Mouse (Mus musculus): ENCODE data around the gene Anxa2. TPM values are rescaled to one million over a fixed set of nuclear protein-coding genes. Genes with fewer than 3 reads are reported as not detected.
A peak's percentile ranks its signal among the peaks of the same experiment; 100 is the strongest.

Anxa2 gene
- polyA plus RNA-seq (2012; ENCODE audit: insufficient read depth, insufficient read length, low replicate concordance, missing spikeins) = 662 TPM in 1 of 2 replicates, not detected in the other

- WGBS = 10% methylated on average over 37 of the region's 37 CpGs
- peaks cover 22% of the 10 kb centered on the region for H3K4me1 ChIP-seq (ENCODE audit: control insufficient read depth, insufficient read depth, low read length)
- peak within 1 kb of the TSS; percentile 50 for H3K4me3 ChIP-seq (ENCODE audit: insufficient read depth, low read depth, low read length)
- TF ChIP-seq POLR2A (IDR thresholded peaks at IDR 0.05; ENCODE audit: insufficient read depth, low read depth, low read length) = no peak
- no peak for TF ChIP-seq CTCF (IDR thresholded peaks at IDR 0.05; ENCODE audit: insufficient read depth, low read depth, low read length)
- no peak within 1 kb of the TSS for H3K27ac ChIP-seq (ENCODE audit: insufficient read depth, low read depth, low read length)
Measured at GRCm38 (mm10) chr9:69453066-69453900, at the start of gene Anxa2. Gene Anxa2, plus strand, starts transcription at chr9:69453620.

GRCm38 (mm10) chr9:69404671-69405070 is 48.7 kb upstream of the Anxa2 start:
- TF ChIP-seq POLR2A (IDR thresholded peaks at IDR 0.05; ENCODE audit: insufficient read depth, low read depth, low read length) (no peak), CTCF (IDR thresholded peaks at IDR 0.05; ENCODE audit: insufficient read depth, low read depth, low read length) (no peak)
- Histone ChIP-seq H3K4me1 (ENCODE audit: control insufficient read depth, insufficient read depth, low read length) (no peaks in the 10 kb centered on the region), H3K4me3 (ENCODE audit: insufficient read depth, low read depth, low read length) (no peak overlapping the region), H3K27ac (ENCODE audit: insufficient read depth, low read depth, low read length) (no peak overlapping the region)
- WGBS = 56% methylated on average over 6 of the region's 6 CpGs

- Histone ChIP-seq H3K4me3 (ENCODE audit: insufficient read depth, low read depth, low read length) (no peak overlapping the region), H3K4me1 (ENCODE audit: control insufficient read depth, insufficient read depth, low read length) (no peaks in the 10 kb centered on the region), H3K27ac (ENCODE audit: insufficient read depth, low read depth, low read length) (no peak overlapping the region)
- 93% methylated on average over 1 of the region's 1 CpGs for WGBS
- TF ChIP-seq POLR2A (IDR thresholded peaks at IDR 0.05; ENCODE audit: insufficient read depth, low read depth, low read length) = no peak
- no peak for TF ChIP-seq CTCF (IDR thresholded peaks at IDR 0.05; ENCODE audit: insufficient read depth, low read depth, low read length)
Measured at GRCm38 (mm10) chr9:69419476-69419875, 33.9 kb upstream of the Anxa2 start.

- Histone ChIP-seq H3K4me3 (ENCODE audit: insufficient read depth, low read depth, low read length) (no peak overlapping the region), H3K27ac (ENCODE audit: insufficient read depth, low read depth, low read length) (no peak overlapping the region), H3K4me1 (ENCODE audit: control insufficient read depth, insufficient read depth, low read length) (no peaks in the 10 kb centered on the region)
- no peak for TF ChIP-seq CTCF (IDR thresholded peaks at IDR 0.05; ENCODE audit: insufficient read depth, low read depth, low read length)
- no peak for TF ChIP-seq POLR2A (IDR thresholded peaks at IDR 0.05; ENCODE audit: insufficient read depth, low read depth, low read length)
- 92% methylated on average over 3 of the region's 3 CpGs for WGBS
Measured at GRCm38 (mm10) chr9:69430531-69430930, 22.9 kb upstream of the Anxa2 start.

- H3K4me3 ChIP-seq (ENCODE audit: insufficient read depth, low read depth, low read length) = no peak overlapping the region
- WGBS = 36% methylated on average over 6 of the region's 6 CpGs
- H3K4me1 ChIP-seq (ENCODE audit: control insufficient read depth, insufficient read depth, low read length) = no peaks in the 10 kb centered on the region
- TF ChIP-seq CTCF (IDR thresholded peaks at IDR 0.05; ENCODE audit: insufficient read depth, low read depth, low read length) (no peak), POLR2A (IDR thresholded peaks at IDR 0.05; ENCODE audit: insufficient read depth, low read depth, low read length) (no peak)
- H3K27ac ChIP-seq (ENCODE audit: insufficient read depth, low read depth, low read length) = no peak overlapping the region
Measured at GRCm38 (mm10) chr9:69431863-69432555, 21.4 kb upstream of the Anxa2 start.

GRCm38 (mm10) chr9:69435194-69435593 is 18.2 kb upstream of the Anxa2 start:
- TF ChIP-seq POLR2A (IDR thresholded peaks at IDR 0.05; ENCODE audit: insufficient read depth, low read depth, low read length) = no peak
- no peak for TF ChIP-seq CTCF (IDR thresholded peaks at IDR 0.05; ENCODE audit: insufficient read depth, low read depth, low read length)
- WGBS = 44% methylated on average over 10 of the region's 10 CpGs
- Histone ChIP-seq H3K27ac (ENCODE audit: insufficient read depth, low read depth, low read length) (no peak overlapping the region), H3K4me1 (ENCODE audit: control insufficient read depth, insufficient read depth, low read length) (no peaks in the 10 kb centered on the region), H3K4me3 (ENCODE audit: insufficient read depth, low read depth, low read length) (no peak overlapping the region)

GRCm38 (mm10) chr9:69435662-69436061 is 17.8 kb upstream of the Anxa2 start:
- TF ChIP-seq POLR2A (IDR thresholded peaks at IDR 0.05; ENCODE audit: insufficient read depth, low read depth, low read length) (no peak), CTCF (IDR thresholded peaks at IDR 0.05; ENCODE audit: insufficient read depth, low read depth, low read length) (no peak)
- H3K4me1 ChIP-seq (ENCODE audit: control insufficient read depth, insufficient read depth, low read length) = no peaks in the 10 kb centered on the region
- H3K27ac ChIP-seq (ENCODE audit: insufficient read depth, low read depth, low read length) = no peak overlapping the region
- no peak overlapping the region for H3K4me3 ChIP-seq (ENCODE audit: insufficient read depth, low read depth, low read length)

GRCm38 (mm10) chr9:69439805-69440357 is 13.5 kb upstream of the Anxa2 start:
- no peaks in the 10 kb centered on the region for H3K4me1 ChIP-seq (ENCODE audit: control insufficient read depth, insufficient read depth, low read length)
- H3K4me3 ChIP-seq (ENCODE audit: insufficient read depth, low read depth, low read length) = no peak overlapping the region
- H3K27ac ChIP-seq (ENCODE audit: insufficient read depth, low read depth, low read length) = no peak overlapping the region
- WGBS = 56% methylated on average over 7 of the region's 7 CpGs
- TF ChIP-seq CTCF (IDR thresholded peaks at IDR 0.05; ENCODE audit: insufficient read depth, low read depth, low read length) = no peak
- no peak for TF ChIP-seq POLR2A (IDR thresholded peaks at IDR 0.05; ENCODE audit: insufficient read depth, low read depth, low read length)

Data from olfactory bulb, adult 2 months (tissue).